Mouse (Mus musculus): ENCODE measurements at regions not wholly inside any gene's neighbourhood (a gene's known extent, or its start where the extent isn't known, plus 50 kb on each side); places are given as distances from the start of the nearest gene placed in this dataset.

DNA sequence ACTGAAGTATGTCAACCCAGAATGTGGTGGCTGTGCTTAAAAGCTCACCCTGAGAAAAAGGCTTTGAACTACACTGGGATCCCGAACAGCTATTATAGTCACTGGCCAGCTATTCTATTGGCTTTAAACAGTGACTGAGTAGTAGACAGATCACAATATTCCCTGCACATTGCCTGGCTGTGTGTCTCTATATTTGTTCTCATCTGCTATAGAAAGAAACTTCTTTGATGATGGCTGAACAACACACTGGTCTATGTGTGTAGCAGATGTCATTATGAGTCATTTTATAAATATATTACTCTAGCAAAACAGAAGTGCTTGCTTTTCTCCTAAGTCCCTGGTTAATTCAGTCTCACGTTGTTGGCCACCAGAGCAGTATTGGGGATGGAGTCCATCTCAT, 152.1 kb upstream of the Slco6d1 start:
- DNase-seq (ENCODE audit: low spot score) = no peak

DNA sequence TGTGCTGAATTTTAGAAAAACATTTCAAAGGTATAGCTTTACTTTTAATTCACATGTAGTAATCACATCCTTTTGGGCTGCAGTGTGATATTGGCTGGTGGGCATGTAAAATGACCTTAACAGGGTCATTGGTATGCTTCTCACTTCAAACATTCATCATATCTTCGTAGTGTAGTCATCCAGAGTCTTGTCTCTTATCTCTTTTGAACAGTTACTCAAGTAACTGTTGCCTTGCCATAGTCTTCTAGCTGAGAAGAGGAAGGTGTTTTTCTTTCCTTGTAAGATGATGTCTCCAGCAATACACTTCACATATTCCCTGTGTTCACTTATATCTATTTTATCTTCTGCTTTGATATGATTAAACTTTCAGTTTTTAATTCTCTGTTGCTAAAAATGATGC, 150.7 kb upstream of the Slco6d1 start:
- no peak for DNase-seq (ENCODE audit: low spot score)

DNA sequence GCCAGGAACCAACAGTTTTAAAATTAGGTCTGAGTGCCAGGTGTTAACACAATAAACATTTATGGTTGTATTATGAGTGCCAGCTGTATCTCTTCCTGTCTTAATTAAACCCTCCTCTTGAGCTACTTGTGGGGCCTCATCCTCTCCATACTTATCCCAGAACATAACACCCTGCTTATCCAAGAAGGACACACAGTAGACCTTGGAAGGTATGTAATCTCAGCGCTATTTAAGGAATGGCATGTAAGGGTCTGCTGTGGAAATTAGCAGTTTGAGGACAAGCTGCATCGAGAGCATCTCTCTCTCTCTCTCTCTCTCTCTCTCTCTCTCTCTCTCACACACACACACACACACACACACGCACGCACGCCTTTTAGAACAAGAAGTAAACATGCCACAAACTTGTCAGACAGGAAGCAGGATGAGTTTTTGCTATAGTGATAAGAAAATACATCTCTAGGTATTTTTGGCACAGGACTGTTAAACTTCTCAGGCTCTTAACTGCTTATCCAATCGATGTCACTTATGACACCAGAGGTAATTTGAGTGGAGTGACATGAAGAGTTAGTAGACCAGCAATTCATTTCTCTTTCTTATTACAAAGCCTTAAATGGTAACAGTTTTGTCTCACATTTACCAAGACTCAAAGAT, 146.8 kb upstream of the Slco6d1 start:
- DNase-seq (ENCODE audit: low spot score) = no peak

DNA sequence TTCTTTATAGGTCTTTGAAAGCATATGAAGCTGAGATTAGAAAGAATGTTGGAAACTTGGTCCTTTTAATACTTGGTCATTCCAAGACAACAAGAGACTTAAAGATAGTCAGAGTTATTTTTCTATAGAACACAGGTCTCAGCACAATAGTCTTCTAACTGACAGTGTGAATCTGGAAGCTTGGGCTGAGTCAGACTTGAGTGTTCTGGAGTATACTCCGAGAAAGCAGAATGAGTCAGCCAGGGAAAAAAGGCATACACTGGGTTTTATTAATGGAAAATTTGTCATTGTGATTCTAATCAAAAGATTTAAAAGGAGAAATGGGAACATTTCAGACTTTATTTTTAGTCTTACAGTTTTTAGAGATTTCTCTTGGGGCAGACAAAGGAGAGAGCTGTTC, 145.4 kb upstream of the Slco6d1 start:
- no peak for DNase-seq (ENCODE audit: low spot score)

DNA sequence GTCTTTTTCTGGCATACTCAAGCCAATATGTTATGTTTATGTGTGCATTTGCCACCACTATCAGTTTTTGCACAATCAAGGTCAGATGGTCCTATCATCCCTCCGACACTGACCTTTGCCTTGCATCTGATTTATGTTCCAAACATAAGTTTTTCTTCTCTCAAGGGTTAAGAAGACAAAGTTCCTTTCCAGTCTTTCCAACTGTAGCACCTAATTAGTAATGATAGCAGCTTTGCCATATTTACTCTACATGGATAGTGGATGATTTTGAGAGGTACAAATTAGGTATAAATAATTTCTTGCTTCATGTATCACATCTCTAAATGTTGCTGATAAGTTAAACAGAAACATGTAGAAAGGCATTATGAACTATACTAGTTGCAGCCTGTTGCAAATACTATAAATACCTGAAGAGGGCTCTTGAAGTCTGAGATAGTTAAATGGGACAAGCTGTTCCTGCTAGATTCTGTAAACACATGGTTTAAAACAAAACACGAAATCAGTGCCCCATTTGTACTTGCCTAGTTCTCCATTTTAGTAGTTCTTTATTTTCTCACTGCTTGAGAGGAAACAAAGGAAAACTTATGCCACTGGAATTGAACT, 141.4 kb upstream of the Slco6d1 start:
- no peak for DNase-seq (ENCODE audit: low spot score)

DNA sequence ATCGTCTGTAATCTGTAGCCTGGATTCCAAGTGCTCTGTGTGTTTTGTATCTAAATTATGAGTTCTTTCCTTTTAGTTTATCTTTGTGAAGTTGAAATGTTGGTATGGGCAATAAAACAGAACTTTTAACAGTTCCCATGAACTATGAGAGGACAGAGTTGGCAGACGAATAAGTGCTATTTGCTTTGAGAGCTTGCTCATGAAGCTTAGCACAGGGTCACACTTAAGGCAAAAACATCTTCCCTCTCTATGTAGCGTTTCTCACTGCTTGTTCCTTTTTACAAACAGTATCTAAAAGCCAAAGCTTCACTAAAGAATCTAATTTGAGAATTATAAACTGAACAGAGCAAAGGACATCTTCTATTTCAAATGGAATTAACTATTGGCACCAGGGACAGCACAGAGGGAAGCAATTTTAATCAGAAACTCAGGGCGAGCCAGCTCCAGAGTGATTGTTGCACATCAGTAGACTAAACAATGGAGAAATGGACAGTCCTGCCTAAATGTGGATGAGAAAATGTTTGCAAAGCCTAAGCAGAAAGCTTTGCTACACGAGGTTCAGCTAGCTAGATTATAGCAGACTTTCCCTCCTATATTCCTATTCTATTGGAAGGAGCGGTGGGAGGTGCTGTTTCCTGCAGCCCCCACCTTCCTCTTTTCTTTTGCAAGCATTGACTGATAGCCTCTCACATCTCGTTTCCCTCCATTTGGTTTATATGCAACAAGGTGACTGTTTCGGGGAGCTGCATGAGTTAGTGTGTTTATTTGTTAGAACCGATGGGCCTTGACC, 140.5 kb upstream of the Slco6d1 start:
- DNase-seq (ENCODE audit: low spot score) = no peak

DNA sequence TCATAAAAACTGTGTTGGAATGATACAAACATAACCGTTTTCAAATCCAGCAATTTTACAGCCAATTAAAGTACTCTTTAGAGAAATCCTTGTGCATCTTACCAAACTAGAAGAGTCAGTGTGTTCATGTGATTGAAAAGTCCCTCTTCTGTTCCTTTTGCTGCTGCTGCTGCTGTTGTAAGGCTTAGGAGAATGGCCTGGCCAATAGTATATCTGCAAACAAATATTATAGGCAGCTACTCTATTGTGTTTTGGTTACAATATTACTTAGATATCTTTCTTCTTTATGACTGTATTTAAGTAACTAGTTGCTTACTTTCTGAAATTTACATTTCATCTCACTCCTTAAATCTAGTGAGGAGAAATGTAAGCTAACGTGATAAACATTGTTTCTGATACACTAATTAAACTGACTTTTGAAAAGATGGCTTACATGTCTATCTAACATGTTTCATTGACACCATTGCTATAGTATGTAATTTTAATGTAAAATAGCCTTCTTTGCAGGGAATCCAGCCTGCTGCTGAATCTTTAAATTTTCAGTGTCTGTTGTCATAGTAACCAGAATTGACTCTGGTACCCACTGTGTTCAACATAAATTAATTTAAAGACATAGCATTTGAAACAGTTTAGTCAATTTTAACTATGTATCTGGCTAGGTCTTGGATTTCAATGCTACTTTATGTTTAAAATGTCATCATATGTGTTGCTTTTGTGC, 139.7 kb upstream of the Slco6d1 start:
- no peak for DNase-seq (ENCODE audit: low spot score)

DNA sequence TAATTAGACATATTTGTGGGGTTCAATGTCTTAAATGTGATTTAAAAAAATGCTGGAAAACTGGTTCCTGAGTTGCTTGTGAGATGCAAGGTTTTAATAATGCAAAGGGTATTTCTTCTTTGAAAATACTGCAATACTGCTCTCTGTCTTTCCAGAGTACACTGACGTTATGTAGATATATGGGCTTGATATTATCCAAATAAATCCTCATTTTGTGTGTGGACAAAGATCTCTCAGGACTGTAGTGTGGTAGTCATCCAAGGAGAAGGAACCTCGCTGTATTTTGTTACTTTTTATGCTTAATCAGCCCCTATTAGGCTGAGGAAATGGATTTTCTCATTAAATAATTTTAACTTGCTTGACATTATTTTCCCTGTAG, 139.2 kb upstream of the Slco6d1 start:
- DNase-seq (ENCODE audit: low spot score) = no peak

DNA sequence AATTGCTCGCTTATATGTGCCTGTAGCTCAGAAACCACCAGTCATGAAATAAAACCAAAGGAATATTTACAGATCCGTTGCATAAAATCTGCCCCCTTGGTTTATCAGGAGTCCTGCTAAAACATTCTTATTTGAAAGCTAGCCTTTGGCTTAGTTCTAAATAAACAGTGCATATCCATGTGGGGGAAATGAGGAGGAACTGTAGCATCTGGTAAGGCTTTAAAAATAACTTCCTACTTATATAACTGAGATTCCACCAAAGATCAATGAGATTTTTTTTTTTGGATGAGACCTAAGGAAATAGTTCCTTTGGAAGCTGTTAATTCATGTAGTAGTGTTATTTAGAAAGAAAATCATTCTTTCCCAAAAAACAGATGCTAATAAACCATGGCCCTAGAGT, 117.8 kb upstream of the Slco6d1 start:
- DNase-seq (ENCODE audit: low spot score) = no peak

DNA sequence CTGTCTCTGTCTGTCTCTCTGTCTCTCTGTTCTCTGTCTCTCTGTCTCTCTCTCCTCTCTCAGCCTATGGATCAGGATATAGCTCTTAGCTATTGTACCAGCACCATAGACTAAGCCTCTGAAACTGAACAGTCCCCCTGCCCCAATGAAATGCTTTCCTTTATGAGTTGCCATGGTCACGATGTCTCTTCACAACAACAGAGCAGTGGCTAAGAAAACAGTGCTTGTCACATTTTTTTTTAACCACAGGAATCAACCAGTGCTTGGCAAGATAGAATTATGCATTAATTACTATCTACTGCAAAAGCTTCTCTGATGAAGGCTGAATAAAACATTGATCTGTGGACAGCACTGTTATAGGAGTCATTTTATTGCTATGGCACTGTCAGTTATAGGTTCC, 114.6 kb upstream of the Slco6d1 start:
- no peak for DNase-seq (ENCODE audit: low spot score)

DNA sequence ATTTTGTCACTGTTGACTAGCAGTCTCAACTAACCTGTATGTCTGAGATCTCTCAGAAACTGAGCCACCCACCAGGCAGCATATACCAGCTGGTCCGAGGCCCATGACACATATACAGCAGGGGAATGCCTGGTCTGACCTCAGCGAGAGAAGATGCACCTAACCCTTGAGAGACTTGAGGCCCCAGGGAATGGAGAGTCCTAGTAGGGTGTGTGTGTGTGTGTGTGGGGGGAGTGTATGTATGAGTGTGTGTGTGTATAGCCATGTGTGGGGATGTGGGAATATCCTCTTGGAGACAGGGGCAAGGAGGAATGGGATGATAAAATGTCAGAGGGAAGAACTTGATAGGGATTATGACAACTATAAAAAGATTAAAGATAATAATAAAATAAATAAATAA, 113.4 kb upstream of the Slco6d1 start:
- no peak for DNase-seq (ENCODE audit: low spot score)

DNA sequence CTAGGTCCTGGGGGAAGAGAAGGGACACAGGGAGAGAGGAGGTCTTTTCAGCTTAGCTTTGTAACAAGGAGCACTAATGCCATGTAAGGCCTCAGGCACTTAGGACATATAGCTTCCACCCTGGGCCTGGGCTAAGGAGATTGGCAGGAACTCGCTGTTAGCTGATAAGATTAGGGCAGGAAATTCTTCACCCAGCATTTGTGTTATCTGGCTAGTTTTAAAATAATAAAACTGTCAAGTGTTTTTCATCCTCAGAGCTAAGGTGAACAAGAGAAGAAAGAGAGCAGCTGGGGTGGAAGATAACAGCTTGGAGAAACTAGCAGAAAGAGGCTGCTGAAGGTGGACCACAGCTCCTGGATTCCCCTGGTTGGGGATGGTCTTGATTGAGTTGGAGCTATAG, 111.0 kb upstream of the Slco6d1 start:
- DNase-seq (ENCODE audit: low spot score) = no peak

DNA sequence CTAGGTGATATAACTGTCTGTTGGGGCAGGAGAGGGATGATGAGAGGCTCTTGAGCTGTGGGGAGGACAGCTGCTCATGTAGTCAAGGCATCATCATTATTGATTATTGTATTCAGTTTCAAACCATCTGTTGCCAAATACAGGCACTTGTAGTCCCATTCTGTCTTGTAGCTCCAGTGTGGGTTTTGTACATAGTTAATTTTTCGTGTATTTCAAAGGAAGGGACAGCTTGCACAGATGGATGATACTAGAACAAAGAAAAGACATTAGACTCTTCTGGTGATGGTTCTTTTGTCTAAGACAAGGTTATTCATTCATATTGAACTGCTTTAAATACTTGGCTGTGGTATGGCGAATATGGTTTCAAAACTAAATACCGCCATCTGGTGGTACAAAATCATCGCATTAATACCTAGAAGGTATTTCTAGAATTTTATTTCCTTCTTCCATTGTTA, 70.8 kb upstream of the Slco6d1 start:
- DNase-seq (ENCODE audit: low spot score) = peak; percentile 87

DNA sequence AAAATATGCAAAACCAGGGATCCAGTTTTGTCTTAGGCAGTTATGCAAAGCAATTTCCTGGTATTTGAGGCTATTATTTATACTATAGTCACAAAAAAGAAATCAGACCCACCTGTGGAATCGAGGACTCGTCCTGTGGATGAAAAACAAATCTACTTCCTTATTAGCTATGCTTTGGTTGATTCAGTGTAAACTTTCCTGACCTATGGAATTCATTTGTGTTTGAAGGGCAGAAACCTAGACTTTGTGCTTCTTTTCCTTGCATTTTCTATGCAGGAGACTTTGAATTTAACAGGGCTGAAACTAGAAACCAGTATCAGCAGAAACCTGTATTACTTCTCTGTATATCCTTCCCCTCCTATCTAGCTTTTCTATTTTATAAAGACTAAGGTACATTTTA, 70.2 kb upstream of the Slco6d1 start:
- DNase-seq (ENCODE audit: low spot score) = no peak

DNA sequence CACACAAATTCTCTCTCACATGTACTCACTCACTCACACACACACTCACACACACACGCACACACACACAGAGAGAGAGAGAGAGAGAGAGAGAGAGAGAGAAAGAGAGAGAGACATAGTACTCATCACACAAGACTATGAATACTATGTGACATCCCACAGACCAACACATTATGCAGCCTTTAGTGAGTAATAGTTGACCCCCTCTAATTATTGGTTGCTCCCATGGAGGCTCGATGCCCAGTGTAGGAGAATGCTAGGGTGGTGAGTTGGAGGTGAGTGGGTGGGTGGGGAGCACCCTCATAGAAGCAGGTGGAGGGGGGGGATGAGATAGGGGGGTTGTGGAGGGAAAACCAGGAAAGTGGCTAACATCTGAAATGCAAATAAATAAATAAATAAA, 69.4 kb upstream of the Slco6d1 start:
- no peak for DNase-seq (ENCODE audit: low spot score)

Measured in retina, embryonic 14.5 days (tissue).